Mouse (Mus musculus) embryonic facial prominence, embryonic 12.5 days (tissue): ENCODE measurements around the gene Ier5. TPM values are rescaled to one million over a fixed set of nuclear protein-coding genes. Genes with fewer than 3 reads are reported as not detected.

Experiments used
- ATAC-seq: fragments of 200-750 bp; cut with Nextera tagmentation; 2 replicates; pipeline ENCODE4 v1.8.0; 2017; ENCODE audit not compliant: insufficient number of reproducible peaks, insufficient read depth, low FRiP score, low TSS enrichment
- H3K27ac ChIP-seq: fragments of 300-500 bp; sonication (generic); 2 replicates; pipeline ENCODE4 v1.5.1; 2016; ENCODE audit warnings: mild to moderate bottlenecking
- H3K27me3 ChIP-seq: fragments of 300-500 bp; sonication (generic); 2 replicates; pipeline ENCODE4 v1.6.1; 2016; ENCODE audit warnings: mild to moderate bottlenecking, moderate library complexity
- H3K36me3 ChIP-seq: fragments of 300-500 bp; sonication (generic); 2 replicates; pipeline ENCODE4 v1.6.1; 2016; ENCODE audit warnings: mild to moderate bottlenecking
- H3K4me1 ChIP-seq: fragments of 300-500 bp; sonication (generic); 2 replicates; pipeline ENCODE4 v1.6.1; 2016
- H3K4me2 ChIP-seq: fragments of 300-500 bp; sonication (generic); replicated peaks from 2 replicates; pipeline ENCODE4 v1.6.1; 2016; ENCODE audit warnings: mild to moderate bottlenecking, moderate library complexity
- H3K4me3 ChIP-seq: fragments of 300-500 bp; sonication (generic); 2 replicates; pipeline ENCODE4 v1.5.1; 2016; ENCODE audit warnings: mild to moderate bottlenecking
- H3K9ac ChIP-seq: fragments of 300-500 bp; sonication (generic); 2 replicates; pipeline ENCODE4 v1.6.1; 2016; ENCODE audit warnings: mild to moderate bottlenecking, moderate library complexity
- H3K9me3 ChIP-seq: fragments of 300-500 bp; sonication (generic); 2 replicates; pipeline ENCODE4 v1.6.1; 2016; ENCODE audit warnings: mild to moderate bottlenecking, moderate library complexity
- WGBS: fragments of 180-500 bp; shearing (Covaris S2); methylation state at CpG from one replicate; pipeline ENCODE4 v1.1.7; 2016; 5-methylcytosine and 5-hydroxymethylcytosine counted together
- polyA plus RNA-seq: library from polyadenylated mRNA; unstranded; fragments of >200 nt; fragmentation: Nextera tagmentation; extraction: Ambion mirVana; gene quantifications from 2 replicates; pipeline ENCODE4 v1.2.1, GENCODE M21; 2016

Ier5 gene
- polyA plus RNA-seq, 1 experiment from 2014 or later, result 19.9 TPM

DNA sequence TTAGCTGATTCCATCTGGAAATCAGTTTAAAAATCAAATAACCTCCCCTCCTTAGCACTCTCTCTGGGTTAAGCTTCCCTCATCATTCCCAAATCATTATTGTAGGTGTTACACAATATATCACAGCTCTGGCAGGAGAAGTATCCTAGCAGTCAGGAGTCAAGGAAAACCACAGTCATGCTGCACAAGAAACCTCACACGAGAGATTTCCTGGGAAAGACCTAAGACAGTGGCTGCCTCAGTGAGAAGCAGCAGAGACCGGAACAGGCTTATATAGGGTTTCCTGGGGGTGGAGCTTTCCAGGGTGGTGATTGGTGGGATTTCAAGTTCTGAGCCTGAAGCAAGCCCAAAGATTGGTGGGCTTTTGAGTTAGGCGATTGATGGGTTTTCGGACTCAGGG, 11.4 kb downstream of the Ier5 start:
- Histone ChIP-seq H3K4me1 (peaks cover 61% of the 10 kb centered on the region), H3K9me3 (no peaks in the 10 kb centered on the region), H3K4me2 (no peak overlapping the region), H3K27me3 (no peaks in the 10 kb centered on the region), H3K27ac (no peak overlapping the region), H3K4me3 (no peak overlapping the region), H3K36me3 (no peaks in the 10 kb centered on the region), H3K9ac (no peak overlapping the region)
- WGBS, result 90% methylated on average over 4 of the region's 4 CpGs
- no peak for ATAC-seq

DNA sequence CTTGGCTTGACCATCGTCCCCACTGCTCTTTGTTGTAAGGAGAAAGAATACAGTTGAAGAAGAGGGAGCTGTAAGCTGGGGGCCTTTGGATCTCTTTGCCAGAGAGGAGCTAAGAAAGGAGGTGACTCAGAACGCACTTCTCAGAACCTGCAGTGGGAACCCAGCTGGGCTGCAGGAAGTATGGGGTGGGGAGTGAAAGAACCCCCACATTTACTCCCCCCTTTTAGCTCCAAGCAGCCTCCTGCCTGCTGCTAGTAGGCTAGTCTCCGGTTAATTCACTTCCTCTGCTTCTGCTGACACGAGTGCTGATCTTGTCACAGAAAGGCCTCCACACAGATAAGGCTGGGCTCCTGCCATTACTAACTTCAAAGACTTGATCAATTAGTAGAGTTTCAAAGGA, 12.5 kb downstream of the Ier5 start:
- Histone ChIP-seq H3K4me3 (no peak overlapping the region), H3K9ac (no peak overlapping the region)

DNA sequence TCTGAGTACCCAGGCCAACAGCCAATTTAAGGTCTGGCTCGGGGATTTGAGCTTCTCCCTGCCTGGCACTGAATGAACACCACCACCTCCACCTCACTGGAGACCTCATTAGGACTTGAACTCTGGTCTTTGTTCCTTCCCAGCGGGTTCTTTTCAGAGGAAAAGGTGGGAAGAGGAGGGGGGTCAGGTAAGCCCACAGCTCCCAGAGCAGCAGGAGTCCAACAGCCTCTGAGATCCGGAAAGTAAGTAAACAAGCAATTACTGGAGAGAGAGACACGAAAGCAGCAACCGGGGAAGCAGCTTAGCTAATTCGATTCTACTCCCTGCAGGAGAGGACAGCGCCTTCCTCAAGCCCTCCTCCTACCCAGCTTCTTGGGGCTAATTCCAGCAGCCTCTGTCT, 13.0 kb downstream of the Ier5 start:
- no peaks in the 10 kb centered on the region for H3K36me3 ChIP-seq
- 7% methylated on average over 7 of the region's 7 CpGs for WGBS
- 0 out of 2 replicates have a peak overlapping the region, but pooled peaks have one; percentile 18 for H3K27ac ChIP-seq
- no peak overlapping the region for H3K4me2 ChIP-seq
- peaks cover 58% of the 10 kb centered on the region for H3K4me1 ChIP-seq
- no peak for ATAC-seq
- no peak overlapping the region for H3K9ac ChIP-seq
- no peaks in the 10 kb centered on the region for H3K9me3 ChIP-seq
- H3K27me3 ChIP-seq, result no peaks in the 10 kb centered on the region
- H3K4me3 ChIP-seq, result no peak overlapping the region

More for the DNA sequence above, 12.5 kb downstream of the Ier5 start:
- Histone ChIP-seq H3K9me3 (no peaks in the 10 kb centered on the region), H3K27ac (0 out of 2 replicates have a peak overlapping the region, but pooled peaks have one; percentile 18), H3K4me2 (no peak overlapping the region), H3K4me1 (peaks cover 61% of the 10 kb centered on the region), H3K36me3 (no peaks in the 10 kb centered on the region), H3K27me3 (no peaks in the 10 kb centered on the region)
- no peak for ATAC-seq
- WGBS, result 7% methylated on average over 4 of the region's 4 CpGs

DNA sequence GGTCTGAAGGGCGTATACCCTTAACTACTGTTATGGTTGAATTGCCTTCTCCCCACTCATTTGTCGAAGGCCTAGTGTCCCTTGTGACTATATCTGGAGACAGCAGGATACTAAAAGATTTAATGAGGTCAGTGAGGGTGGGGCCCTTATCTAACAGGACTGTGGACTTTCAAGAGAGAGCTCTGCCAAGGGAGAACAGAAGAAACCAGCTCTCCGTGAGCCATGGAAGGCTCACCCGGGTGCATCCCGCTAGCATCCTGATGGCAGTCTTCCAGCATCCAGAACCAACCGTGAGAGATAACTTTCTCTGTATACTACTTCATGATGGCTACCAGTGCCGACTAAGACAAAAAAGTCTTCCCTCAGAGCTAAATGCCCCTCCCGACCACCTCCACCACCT, 14.6 kb downstream of the Ier5 start:
- no peak for ATAC-seq
- peaks cover 53% of the 10 kb centered on the region for H3K4me1 ChIP-seq
- no peaks in the 10 kb centered on the region for H3K27me3 ChIP-seq
- no peak overlapping the region for H3K4me2 ChIP-seq
- no peak overlapping the region for H3K27ac ChIP-seq
- no peaks in the 10 kb centered on the region for H3K9me3 ChIP-seq
- H3K4me3 ChIP-seq, result no peak overlapping the region
- 57% methylated on average over 8 of the region's 8 CpGs for WGBS
- no peaks in the 10 kb centered on the region for H3K36me3 ChIP-seq
- H3K9ac ChIP-seq, result no peak overlapping the region

DNA sequence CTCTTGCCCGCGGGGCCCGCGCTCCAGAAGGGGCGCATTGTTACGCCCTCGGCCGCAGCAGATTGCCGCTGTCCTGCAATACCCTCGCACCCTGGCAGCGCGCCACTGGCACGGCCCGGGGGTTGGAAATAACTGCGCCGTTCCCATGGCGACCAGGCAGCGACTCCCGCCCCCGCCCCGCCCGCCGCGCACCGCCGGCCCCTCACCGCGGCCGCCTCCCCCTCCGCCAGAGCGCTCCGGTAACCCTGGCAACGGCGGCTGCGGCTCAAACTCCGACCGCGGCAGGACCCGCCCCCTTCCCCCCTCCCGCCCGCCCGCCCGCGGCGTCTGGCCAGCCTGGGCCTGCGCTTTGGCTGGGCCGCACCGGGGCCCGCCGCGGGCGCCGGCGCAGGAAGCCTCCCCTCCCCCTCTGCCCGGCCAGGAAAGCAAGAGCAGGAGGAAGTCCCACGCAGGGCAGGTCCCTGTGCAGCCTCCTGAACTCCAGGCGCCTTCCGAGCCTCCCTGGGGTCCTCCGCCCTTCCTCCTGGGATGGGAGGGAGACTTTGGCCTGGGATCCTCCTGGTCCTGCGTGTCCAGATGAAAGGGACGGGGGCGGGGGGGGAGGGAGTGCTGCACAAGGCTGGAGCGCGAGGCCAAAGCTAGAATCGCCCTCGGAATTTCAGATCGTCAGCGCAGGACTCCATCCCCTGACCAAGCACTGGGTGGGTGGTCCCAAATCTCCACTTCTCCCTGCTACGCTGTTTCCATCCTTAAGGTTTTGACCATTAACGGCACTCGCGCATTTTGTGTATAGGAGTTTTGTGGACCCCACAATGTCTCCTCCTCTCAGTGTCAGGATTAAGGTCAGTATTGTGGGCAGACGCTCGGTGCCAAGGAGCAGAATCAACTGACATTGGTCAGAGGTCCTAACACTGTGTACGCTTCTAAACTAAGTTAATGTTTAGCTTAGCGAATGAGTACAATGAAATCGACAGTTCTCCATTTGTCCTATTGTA, 15.9 kb downstream of the Ier5 start:
- WGBS, result 2% methylated on average over 41 of the region's 77 CpGs
- H3K4me1 ChIP-seq, result peaks cover 43% of the 10 kb centered on the region
- peak; percentile 92 for ATAC-seq

DNA sequence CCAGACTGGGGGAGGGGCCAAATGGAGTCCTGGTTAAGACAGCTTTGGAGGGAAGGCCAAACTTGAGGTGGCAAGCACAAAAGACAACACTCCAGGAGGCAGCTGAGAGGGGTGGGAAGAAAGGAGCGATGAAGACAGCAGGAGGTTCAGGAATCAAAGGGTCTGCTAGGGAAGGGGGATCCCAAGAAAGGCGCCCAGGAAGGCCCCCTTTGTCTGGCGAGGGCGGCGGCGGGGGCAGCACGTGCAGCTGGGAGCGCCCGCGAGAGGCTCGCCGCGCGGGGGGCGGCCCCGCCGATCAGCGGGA, 16.5 kb downstream of the Ier5 start:
- Histone ChIP-seq H3K4me3 (peak overlapping the region; percentile 42), H3K27ac (peak overlapping the region; percentile 99), H3K4me2 (peak overlapping the region; percentile 72), H3K4me1 (peaks cover 43% of the 10 kb centered on the region), H3K9ac (peak overlapping the region; percentile 64), H3K27me3 (no peaks in the 10 kb centered on the region), H3K36me3 (no peaks in the 10 kb centered on the region), H3K9me3 (no peaks in the 10 kb centered on the region)
- ATAC-seq, result no peak; the same call in 1 of the 2 replicates
- under 1% methylated on average over 16 of the region's 18 CpGs for WGBS

More for the DNA sequence above, 15.9 kb downstream of the Ier5 start:
- Histone ChIP-seq H3K9me3 (no peaks in the 10 kb centered on the region), H3K27me3 (no peaks in the 10 kb centered on the region), H3K9ac (peak overlapping the region; percentile 64), H3K4me2 (peak overlapping the region; percentile 72), H3K36me3 (no peaks in the 10 kb centered on the region), H3K27ac (peak overlapping the region; percentile 99), H3K4me3 (peak overlapping the region; percentile 42)

DNA sequence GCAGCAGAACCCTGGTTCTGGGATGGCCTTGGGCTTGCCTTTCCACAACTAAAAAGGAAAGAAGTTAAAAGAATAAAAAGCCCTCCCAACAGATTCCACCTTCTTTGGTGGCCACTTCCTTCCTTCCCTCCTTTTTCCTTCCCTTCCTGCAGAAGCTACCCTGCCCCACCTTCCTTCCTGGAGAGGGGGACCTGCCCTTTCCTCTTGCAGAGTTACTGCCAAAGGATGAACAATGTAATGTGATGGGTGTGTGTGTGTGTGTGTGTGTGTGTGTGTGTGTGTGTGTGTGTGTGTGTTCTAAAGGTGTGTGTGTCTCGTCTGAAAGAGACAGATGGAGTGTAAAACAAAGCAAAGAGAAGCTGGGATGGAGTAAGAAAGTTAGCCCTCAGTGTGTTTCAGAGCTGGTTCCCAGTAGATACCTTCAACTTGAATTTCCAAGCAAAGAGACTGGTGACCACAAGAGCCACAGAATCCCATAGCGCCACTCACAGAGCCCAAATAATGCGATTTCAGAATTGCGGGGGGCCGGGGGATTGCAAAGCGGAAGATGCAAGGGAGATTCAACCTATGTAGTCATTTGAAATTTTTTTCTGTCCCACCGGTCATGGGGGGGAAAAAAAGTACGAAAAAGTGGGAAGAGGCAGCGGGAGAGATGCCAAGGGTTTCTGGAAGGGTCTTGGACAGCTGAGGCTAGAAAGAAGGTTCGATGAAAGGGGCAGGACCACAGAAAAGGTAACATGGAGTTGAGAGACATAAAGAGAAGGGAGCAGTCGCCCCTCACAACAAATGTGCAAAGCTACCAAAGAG, 17.1 kb downstream of the Ier5 start:
- H3K4me3 ChIP-seq, result peak overlapping the region; percentile 42
- H3K27me3 ChIP-seq, result no peaks in the 10 kb centered on the region
- no peaks in the 10 kb centered on the region for H3K9me3 ChIP-seq
- ATAC-seq, result no peak
- H3K36me3 ChIP-seq, result no peaks in the 10 kb centered on the region
- H3K4me2 ChIP-seq, result peak overlapping the region; percentile 72
- H3K27ac ChIP-seq, result peak overlapping the region; percentile 99
- H3K4me1 ChIP-seq, result peaks cover 47% of the 10 kb centered on the region
- peak overlapping the region; percentile 64 for H3K9ac ChIP-seq
- 6% methylated on average over 11 of the region's 11 CpGs for WGBS

DNA sequence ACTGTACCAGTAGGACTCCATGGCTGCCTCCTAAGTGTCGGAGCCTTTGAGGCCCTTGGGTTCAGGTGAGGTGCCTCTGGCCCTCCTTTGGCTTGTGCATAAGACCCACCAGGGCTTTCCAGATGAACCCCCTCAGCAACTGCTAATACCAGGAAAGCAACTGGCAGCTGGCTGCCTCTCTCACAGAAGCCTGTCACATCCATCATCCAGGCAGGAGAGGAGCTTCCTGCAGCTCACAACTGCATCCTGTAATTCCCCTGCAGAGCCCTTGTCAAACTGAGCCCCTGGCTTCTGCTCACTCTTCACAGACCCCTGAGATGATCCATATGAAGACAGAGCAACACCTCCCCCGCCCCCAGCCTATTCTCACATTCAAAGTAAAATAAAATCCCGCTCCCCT, 21.8 kb downstream of the Ier5 start:
- Histone ChIP-seq H3K9ac (no peak overlapping the region), H3K27me3 (no peaks in the 10 kb centered on the region), H3K9me3 (no peaks in the 10 kb centered on the region), H3K4me1 (peaks cover 24% of the 10 kb centered on the region), H3K36me3 (no peaks in the 10 kb centered on the region), H3K4me2 (no peak overlapping the region), H3K27ac (no peak overlapping the region), H3K4me3 (no peak overlapping the region)
- ATAC-seq, result no peak
- 75% methylated on average over 3 of the region's 3 CpGs for WGBS

DNA sequence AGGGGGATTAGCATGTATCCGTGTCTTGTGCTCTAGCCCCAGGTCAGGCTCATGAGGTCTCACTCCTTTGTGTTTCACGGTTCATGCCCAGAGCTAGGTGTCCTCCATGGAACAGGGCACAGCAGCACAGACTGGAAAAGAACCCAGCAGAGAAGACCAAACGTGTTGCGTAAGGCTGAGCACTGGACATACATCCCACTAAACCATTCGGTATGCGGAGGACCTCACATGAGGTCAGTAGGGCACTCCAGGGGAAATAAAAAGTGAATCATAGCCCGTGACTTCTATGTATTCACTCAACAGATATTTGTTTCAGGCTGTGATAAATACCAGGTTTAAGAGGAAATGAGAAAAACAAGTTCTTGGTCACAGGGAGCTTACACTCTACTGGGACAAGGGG, 23.6 kb downstream of the Ier5 start:
- Histone ChIP-seq H3K27me3 (no peaks in the 10 kb centered on the region), H3K27ac (no peak overlapping the region), H3K4me1 (peaks cover 31% of the 10 kb centered on the region), H3K4me2 (no peak overlapping the region), H3K9ac (no peak overlapping the region), H3K4me3 (no peak overlapping the region), H3K9me3 (no peaks in the 10 kb centered on the region), H3K36me3 (no peaks in the 10 kb centered on the region)
- ATAC-seq, result no peak
- WGBS, result 85% methylated on average over 7 of the region's 7 CpGs

DNA sequence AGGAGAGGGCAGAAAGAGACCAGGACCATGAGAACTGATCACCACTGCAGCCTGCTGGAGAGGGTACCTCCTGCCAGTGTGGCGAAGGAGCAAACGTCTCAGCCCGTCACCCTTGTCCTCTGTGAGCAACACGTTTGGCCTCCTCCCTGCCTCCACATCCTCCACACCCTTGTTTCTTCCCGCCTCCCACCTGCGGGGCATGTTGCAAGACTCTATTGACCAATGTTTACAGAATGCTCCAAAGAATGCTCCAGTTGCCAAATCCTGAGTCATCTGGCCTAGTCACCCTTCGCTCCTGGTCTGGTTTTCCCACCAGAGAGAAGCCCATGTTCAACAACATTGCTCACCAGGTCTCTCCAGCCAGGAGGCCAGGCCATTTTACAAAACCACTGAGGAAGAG, 24.6 kb downstream of the Ier5 start:
- Histone ChIP-seq H3K4me3 (no peak overlapping the region), H3K36me3 (no peaks in the 10 kb centered on the region), H3K9me3 (no peaks in the 10 kb centered on the region), H3K27me3 (no peaks in the 10 kb centered on the region), H3K4me2 (no peak overlapping the region), H3K27ac (no peak overlapping the region), H3K4me1 (peaks cover 34% of the 10 kb centered on the region), H3K9ac (no peak overlapping the region)
- ATAC-seq, result no peak
- 78% methylated on average over 7 of the region's 7 CpGs for WGBS

DNA sequence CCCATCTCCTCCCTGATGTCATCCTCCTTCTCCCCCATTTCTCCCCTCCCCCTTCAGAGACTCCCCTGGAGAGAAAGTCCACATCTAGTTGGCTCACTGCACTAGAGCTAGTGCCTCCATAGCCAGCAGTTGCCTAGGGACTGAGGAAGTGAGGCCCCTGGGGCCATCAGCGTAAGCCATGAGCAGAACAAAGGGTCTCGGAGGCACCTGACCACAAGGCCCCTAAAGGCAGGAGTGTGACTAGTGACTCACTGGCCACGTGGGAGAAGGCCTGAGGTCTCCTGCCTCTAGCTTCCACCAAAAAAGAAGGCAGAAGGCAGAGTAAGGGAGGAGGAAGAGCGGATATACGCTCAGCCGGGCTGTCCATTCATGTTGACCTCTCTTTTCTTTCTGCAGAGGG, 25.5 kb downstream of the Ier5 start:
- no peak overlapping the region for H3K9ac ChIP-seq
- H3K4me2 ChIP-seq, result no peak overlapping the region
- no peak overlapping the region for H3K27ac ChIP-seq
- no peak for ATAC-seq
- peaks cover 34% of the 10 kb centered on the region for H3K4me1 ChIP-seq
- H3K36me3 ChIP-seq, result no peaks in the 10 kb centered on the region
- H3K27me3 ChIP-seq, result no peaks in the 10 kb centered on the region
- no peaks in the 10 kb centered on the region for H3K9me3 ChIP-seq
- no peak overlapping the region for H3K4me3 ChIP-seq
- 71% methylated on average over 6 of the region's 6 CpGs for WGBS

DNA sequence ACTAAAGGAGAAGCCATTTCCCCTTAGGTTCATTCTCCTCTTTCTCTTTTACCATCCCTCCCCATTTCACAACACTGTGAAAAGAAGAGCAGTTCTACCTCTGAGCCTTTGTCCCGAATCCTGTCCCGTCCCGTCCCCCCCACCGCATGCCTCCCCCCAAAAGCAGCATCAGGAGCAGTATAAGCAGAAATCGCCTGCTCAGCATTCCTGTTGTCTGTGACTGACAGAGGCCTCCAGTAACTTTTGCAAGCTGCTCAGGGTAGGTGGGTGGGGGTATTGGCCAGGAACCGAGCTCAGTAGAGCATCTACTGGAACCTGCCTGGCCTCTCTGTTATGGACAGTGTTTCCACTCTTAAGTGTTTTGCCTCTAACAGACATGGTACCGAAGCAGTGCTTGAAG, 26.3 kb downstream of the Ier5 start:
- Histone ChIP-seq H3K4me2 (no peak overlapping the region), H3K4me1 (peaks cover 34% of the 10 kb centered on the region), H3K4me3 (no peak overlapping the region), H3K9ac (no peak overlapping the region), H3K9me3 (no peaks in the 10 kb centered on the region), H3K36me3 (no peaks in the 10 kb centered on the region), H3K27me3 (no peaks in the 10 kb centered on the region), H3K27ac (0 out of 2 replicates have a peak overlapping the region, but pooled peaks have one; percentile 14)
- ATAC-seq, result no peak
- WGBS, result 28% methylated on average over 7 of the region's 7 CpGs
